Mouse (Mus musculus) spleen, adult 2 months (tissue): ENCODE results near the gene Arhgef11. TPM values are rescaled to one million over a fixed set of nuclear protein-coding genes. Genes with fewer than 3 reads are reported as not detected.

Source experiments
- DNase-seq, 2 experiments: peaks; one replicate each; pipeline versions ENCODE4 v3.0.0 to v3.0.0-alpha.2; 2012 to 2021; ENCODE audit warnings: low spot score in 2 of 2, low read depth in 1 of 2
- H3K27ac ChIP-seq: fragments of 200-500 bp; 2 replicates; pipeline ENCODE4 v1.5.1; 2012; ENCODE audit warnings: low read length, inconsistent platforms; ENCODE audit not compliant: insufficient read depth
- H3K27me3 ChIP-seq: fragments of 200-500 bp; 2 replicates; pipeline ENCODE4 v1.6.1; 2012; ENCODE audit warnings: mild to moderate bottlenecking, moderate library complexity, low read length, inconsistent platforms; ENCODE audit not compliant: control insufficient read depth, insufficient read depth
- H3K36me3 ChIP-seq: fragments of 200-500 bp; 2 replicates; pipeline ENCODE4 v1.6.1; 2012; ENCODE audit warnings: mild to moderate bottlenecking, low read length, inconsistent platforms; ENCODE audit not compliant: control insufficient read depth, insufficient read depth
- H3K4me1 ChIP-seq: fragments of 200-500 bp; 2 replicates; pipeline ENCODE4 v1.6.1; 2011; ENCODE audit warnings: inconsistent platforms; ENCODE audit not compliant: control insufficient read depth, insufficient read depth, insufficient read length
- H3K4me3 ChIP-seq: fragments of 200-500 bp; 2 replicates; pipeline ENCODE4 v1.5.1; 2011; ENCODE audit warnings: mild to moderate bottlenecking, inconsistent platforms; ENCODE audit not compliant: insufficient read depth, insufficient read length; ENCODE audit errors: extremely low read depth
- CTCF ChIP-seq: fragments of 200-500 bp; IDR thresholded peaks from 2 replicates; pipeline ENCODE4 v1.5.1; 2011; ENCODE audit warnings: mild to moderate bottlenecking, inconsistent platforms; ENCODE audit not compliant: insufficient read depth, insufficient read length, insufficient replicate concordance; ENCODE audit errors: extremely low read depth
- POLR2A ChIP-seq: fragments of 200-500 bp; IDR thresholded peaks from 2 replicates; pipeline ENCODE4 v1.6.1; 2011; ENCODE audit warnings: low read depth, low read length, inconsistent platforms
- WGBS: fragments of 180-500 bp; shearing (Covaris S2); methylation state at CpG from one replicate; pipeline ENCODE4 v1.1.7; 2018; 5-methylcytosine and 5-hydroxymethylcytosine counted together
- polyA plus RNA-seq: library from polyadenylated mRNA; depleted of rRNA; stranded (reverse); fragments of >200 nt; gene quantifications from 2 replicates; pipeline ENCODE4 v1.2.3, GENCODE M21; 2012; rRNA removed

Gene Arhgef11
- polyA plus RNA-seq, 1 experiment: 15.6 TPM

GRCm38 (mm10) chr3:87770280-87770679, 152.9 kb downstream of the Arhgef11 start:
- Histone ChIP-seq H3K4me3 (no peak overlapping the region), H3K27me3 (no peaks in the 10 kb centered on the region), H3K36me3 (no peaks in the 10 kb centered on the region), H3K4me1 (peaks cover 18% of the 10 kb centered on the region; the same call in 1 of the 2 replicates), H3K27ac (no peak overlapping the region)
- DNase-seq: peak; percentile 40 to 57
- WGBS: under 1% methylated on average over 4 of the region's 4 CpGs
- TF ChIP-seq POLR2A: no peak
- peak; percentile 57; the same call in 1 of the 2 replicates for TF ChIP-seq CTCF

GRCm38 (mm10) chr3:87771088-87771487, 153.7 kb downstream of the Arhgef11 start:
- DNase-seq: no peak
- Histone ChIP-seq H3K4me1 (peaks cover 10% of the 10 kb centered on the region; the same call in 1 of the 2 replicates), H3K36me3 (no peaks in the 10 kb centered on the region), H3K27me3 (no peaks in the 10 kb centered on the region), H3K4me3 (no peak overlapping the region), H3K27ac (no peak overlapping the region)
- TF ChIP-seq CTCF (no peak), POLR2A (no peak)
- 59% methylated on average over 6 of the region's 6 CpGs for WGBS

GRCm38 (mm10) chr3:87778283-87778682, 160.9 kb downstream of the Arhgef11 start:
- Histone ChIP-seq H3K4me3 (no peak overlapping the region), H3K27ac (no peak overlapping the region), H3K4me1 (no peaks in the 10 kb centered on the region), H3K36me3 (no peaks in the 10 kb centered on the region), H3K27me3 (no peaks in the 10 kb centered on the region)
- 74% methylated on average over 23 of the region's 23 CpGs for WGBS
- TF ChIP-seq CTCF (no peak), POLR2A (no peak)
- no peak for DNase-seq

GRCm38 (mm10) chr3:87779086-87779485, 161.7 kb downstream of the Arhgef11 start:
- Histone ChIP-seq H3K4me1 (no peaks in the 10 kb centered on the region), H3K36me3 (no peaks in the 10 kb centered on the region), H3K27ac (no peak overlapping the region), H3K27me3 (no peaks in the 10 kb centered on the region), H3K4me3 (no peak overlapping the region)
- 54% methylated on average over 2 of the region's 2 CpGs for WGBS
- no peak for DNase-seq
- TF ChIP-seq CTCF (no peak), POLR2A (no peak)

GRCm38 (mm10) chr3:87783282-87784023, 166.1 kb downstream of the Arhgef11 start:
- no peak overlapping the region for H3K27ac ChIP-seq
- H3K36me3 ChIP-seq: no peaks in the 10 kb centered on the region
- H3K4me1 ChIP-seq: no peaks in the 10 kb centered on the region
- no peak overlapping the region for H3K4me3 ChIP-seq
- WGBS: 88% methylated on average over 25 of the region's 25 CpGs
- DNase-seq: no peak
- no peaks in the 10 kb centered on the region for H3K27me3 ChIP-seq
- TF ChIP-seq CTCF (no peak), POLR2A (no peak)

- H3K36me3 ChIP-seq: no peaks in the 10 kb centered on the region
- TF ChIP-seq POLR2A: no peak
- TF ChIP-seq CTCF: no peak
Measured at GRCm38 (mm10) chr3:87785156-87785555, 167.8 kb downstream of the Arhgef11 start.

GRCm38 (mm10) chr3:87785626-87786214, 168.4 kb downstream of the Arhgef11 start:
- no peaks in the 10 kb centered on the region for H3K4me1 ChIP-seq
- WGBS: 76% methylated on average over 6 of the region's 6 CpGs
- no peaks in the 10 kb centered on the region for H3K27me3 ChIP-seq
- no peak overlapping the region for H3K4me3 ChIP-seq
- H3K36me3 ChIP-seq: no peaks in the 10 kb centered on the region
- no peak for DNase-seq
- no peak overlapping the region for H3K27ac ChIP-seq
- TF ChIP-seq CTCF (no peak), POLR2A (no peak)

More at GRCm38 (mm10) chr3:87785156-87785555, 167.8 kb downstream of the Arhgef11 start:
- Histone ChIP-seq H3K27ac (no peak overlapping the region), H3K4me3 (no peak overlapping the region), H3K27me3 (no peaks in the 10 kb centered on the region), H3K4me1 (no peaks in the 10 kb centered on the region)
- 57% methylated on average over 5 of the region's 5 CpGs for WGBS
- no peak for DNase-seq

Other genes with a start within 250 kb of the Arhgef11 start
- 50.2 and 55.5 TPM in 2 replicates for gene Fcrl1, start 241.2 kb upstream of the Arhgef11 start, polyA plus RNA-seq
- gene Fcrl5, start 181.8 kb upstream of the Arhgef11 start, polyA plus RNA-seq: 7.2 and 9.2 TPM in 2 replicates
- 17.5 and 22.4 TPM in 2 replicates for gene Etv3, start 92.2 kb upstream of the Arhgef11 start, polyA plus RNA-seq
- 0.09 and 0.25 TPM in 2 replicates for gene Lrrc71, start 131.1 kb downstream of the Arhgef11 start, polyA plus RNA-seq
- gene Ntrk1, start 177.6 kb downstream of the Arhgef11 start, polyA plus RNA-seq: 0.09 and 0.14 TPM in 2 replicates
- gene Insrr, start 179.4 kb downstream of the Arhgef11 start, polyA plus RNA-seq: 0.25 and 0.42 TPM in 2 replicates
- gene Pear1, start 206.7 kb downstream of the Arhgef11 start, polyA plus RNA-seq: 63.8 and 65.8 TPM in 2 replicates
- gene Sh2d2a, start 229.2 kb downstream of the Arhgef11 start, polyA plus RNA-seq: 27.4 and 29.1 TPM in 2 replicates